Mouse (Mus musculus): ENCODE data around the gene Caskin2.

Caskin2 gene

GRCm38 (mm10) chr11:115753485-115753884 lies 60.0 kb downstream of the Caskin2 start:
- DNase-seq = no peak

DNA sequence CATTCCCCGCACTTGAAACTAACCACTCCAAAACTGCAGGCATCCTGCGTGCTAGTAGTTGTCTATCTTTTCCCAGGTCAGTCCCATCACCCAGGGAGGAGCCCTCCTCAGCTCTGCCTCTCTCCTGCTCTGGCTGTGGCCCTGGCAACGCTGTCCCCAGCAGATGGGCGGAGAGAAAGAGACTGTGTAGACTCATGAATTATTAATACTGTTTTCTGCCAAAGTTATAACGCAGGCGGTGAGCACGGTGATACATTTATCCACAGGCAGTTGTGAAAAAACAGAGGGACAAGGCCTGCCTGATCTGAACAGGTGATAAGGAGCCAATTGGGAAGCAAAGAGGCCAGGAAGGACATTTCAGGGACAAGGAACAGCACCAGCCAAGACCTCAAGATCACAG lies 60.8 kb downstream of the Caskin2 start:
- DNase-seq = no peak

DNA sequence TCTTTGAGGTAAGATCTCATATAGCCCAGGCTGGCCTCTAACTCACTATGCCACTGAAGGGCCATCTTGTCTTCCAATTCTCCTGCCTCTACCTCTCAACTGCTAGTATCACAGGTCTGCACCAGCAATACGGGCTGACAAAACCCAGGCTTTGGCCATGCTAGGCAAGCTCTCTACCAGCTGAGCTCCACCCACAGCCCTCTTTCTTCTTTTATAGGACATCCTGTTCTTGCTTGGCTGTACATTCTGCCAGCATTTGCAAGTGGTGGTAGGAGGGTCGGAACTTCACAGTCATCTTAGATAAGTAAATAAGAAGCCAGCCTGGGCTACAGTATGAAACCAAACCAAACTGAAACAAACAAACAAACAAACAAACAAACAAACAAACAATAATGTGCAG lies 61.7 kb downstream of the Caskin2 start:
- peak; percentile 4 for DNase-seq

GRCm38 (mm10) chr11:115749834-115750233 lies 63.6 kb downstream of the Caskin2 start:
- no peak for DNase-seq
